Mouse (Mus musculus) left cerebral cortex, adult 9 months (tissue): ENCODE data around the gene Hyou1.
"Not testable (repeated sequence)": the region's sequence is repeated elsewhere in the genome, so short reads cannot be mapped to it uniquely, and the experiment has no call there.

Source experiments
- DNase-seq, 2 experiments: peaks; one replicate each; pipeline ENCODE4 v3.0.0; 2022; ENCODE audit warnings: low spot score in 2 of 2

Hyou1 gene

DNA sequence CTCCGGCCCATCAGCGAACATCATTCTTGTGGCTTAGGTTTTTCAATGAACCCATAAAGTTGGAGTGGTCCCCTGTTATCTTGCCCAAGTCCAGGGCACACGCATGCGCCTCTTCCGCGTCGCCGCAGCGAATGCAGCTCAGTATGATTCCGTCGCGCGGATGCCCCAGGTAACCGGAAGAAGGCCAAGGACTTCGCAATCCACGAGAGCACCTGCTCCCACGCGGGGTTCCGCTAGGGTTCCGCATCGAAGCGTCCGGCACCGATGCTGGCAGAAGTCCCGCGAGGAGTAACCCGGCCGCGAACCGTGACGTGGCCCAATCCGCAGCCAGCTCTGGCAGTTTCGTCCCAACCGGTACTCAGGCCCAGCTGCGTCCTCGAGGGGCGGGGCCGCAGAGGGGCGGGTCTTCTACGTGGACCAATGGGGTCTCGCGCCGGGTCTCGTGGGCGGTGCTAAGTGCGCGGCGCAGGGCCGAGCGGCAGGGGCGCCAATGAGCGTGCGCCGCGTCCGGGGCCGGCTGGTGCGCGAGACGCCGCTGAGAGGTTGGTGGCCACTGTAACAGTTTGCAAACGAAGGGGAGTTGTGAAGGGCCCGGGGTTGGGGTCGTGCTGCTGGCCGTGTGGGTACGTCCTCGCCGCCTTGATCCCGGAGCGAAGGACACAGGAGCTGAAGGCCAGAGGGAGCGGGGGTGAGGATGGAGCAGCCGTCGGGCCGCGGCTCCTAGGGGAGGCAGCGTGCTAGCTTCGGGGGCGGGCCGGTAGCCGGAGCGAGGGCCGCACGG is at the start of gene Hyou1:
Gene Hyou1 (plus strand): TSS at position 437 of the 781 bp plus-strand sequence.
- DNase-seq = peak; percentile 97 to 99

DNA sequence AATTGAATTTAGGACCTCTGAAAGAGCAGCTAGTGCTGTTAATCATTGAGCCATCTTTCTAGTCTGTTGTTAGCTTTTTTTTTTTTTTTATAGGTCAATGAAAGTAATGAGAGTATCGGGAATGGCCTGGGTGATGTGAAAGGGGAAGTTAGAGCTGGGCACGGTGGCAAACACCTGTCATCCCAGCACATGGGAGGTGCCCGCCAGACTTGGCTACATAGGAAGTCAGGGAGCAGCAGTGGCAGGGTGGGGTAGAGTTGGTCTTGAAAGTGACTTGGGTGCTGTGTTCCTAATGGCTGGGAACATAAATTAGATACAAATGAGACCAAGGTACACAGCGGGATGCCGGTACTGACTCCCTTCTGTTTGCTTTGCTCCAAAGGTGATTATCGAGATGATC is 48.6 kb upstream of the Hyou1 start:
- no peak for DNase-seq

DNA sequence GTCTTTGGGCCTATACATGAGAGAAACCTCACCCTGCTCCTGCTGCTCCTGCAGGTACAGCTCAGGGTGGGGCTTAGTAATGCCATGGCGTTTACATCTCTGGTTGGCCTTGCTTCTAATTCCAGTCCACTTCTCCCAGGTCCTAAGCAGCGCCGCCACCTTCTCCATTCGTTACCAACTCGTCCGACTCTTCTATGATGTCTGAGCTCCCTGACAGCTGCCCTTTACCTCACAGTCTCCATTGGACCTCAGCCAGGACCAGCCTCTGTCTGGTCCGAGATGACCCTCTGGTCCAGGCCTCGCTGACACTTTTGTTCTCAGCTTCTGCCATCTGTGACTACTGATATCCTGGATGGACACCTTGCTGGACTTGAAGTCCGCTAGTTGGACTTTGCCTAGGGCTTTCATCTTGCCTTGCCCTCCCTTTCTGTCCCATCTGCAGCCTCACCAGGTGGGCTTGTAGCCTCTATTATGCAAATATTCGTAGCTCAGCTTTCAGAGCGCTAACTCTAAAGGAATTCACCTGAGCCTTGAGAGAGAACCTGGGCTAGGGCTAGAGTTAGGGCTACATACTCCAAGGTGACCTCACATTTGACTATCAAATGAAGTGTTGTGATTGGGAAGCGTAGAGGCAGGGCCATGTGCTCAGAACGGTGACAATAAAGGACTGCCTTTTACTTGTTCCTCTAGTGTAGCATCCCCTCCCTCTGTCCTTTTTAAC is 46.2 kb upstream of the Hyou1 start:
- no peak for DNase-seq

DNA sequence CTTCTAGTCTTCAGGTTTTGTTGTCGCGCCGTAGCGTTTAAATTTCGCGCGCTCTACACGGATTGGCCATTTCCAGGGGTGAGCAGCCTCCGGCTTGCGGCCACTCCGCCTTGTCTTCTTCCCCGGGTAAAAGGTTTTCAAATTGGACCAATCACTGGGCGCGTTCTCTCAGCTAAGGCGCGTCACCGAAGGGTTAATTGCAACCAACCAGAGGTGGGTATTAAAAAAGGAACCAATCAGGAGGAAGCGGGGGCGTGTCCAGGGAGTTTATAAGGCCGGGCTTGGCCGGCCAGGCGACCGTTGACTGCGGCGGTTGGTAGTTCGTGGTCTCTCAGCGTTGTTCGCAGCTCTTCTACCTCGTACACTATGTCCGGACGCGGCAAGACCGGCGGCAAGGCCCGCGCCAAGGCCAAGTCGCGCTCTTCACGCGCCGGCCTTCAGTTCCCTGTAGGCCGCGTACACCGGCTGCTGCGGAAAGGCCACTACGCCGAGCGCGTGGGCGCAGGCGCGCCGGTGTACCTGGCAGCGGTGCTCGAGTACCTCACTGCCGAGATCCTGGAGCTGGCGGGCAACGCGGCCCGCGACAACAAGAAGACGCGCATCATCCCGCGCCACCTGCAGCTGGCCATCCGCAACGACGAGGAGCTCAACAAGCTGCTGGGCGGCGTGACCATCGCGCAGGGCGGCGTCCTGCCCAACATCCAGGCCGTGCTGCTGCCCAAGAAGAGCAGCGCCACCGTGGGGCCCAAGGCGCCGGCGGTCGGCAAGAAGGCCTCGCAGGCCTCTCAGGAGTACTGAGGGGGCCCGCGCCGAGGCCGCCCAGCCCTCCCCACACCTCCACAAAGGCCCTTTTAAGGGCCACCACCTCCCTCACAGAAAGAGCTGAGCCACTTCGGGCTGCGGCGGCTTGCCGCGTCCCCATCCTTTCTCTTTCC is 44.6 kb upstream of the Hyou1 start, which contains the start of gene H2afx:
Gene H2afx (plus strand): TSS at position 299 of the 935 bp plus-strand sequence.
- peak; percentile 99 to 100 for DNase-seq

GRCm38 (mm10) chr9:44335331-44336092 is 43.8 kb upstream of the Hyou1 start:
- no peak for DNase-seq

DNA sequence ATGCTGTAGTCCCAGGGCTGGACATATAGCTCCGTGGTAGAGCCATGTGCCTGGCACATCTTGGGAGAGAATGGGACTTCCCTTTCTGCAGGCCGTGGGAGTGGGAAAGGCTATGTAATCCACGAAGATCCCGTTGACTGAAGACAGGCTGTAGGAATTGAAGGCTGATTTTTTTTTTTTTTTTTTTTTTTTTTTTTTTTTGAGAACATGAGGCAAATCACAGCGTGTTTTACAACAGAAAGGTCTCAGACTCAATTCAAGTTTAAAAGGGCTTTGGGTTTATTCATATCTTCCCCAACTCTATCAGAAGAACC is 43.2 kb upstream of the Hyou1 start:
- no peak for DNase-seq

- DNase-seq = not testable (repeated sequence)
These were observed 42.8 kb upstream of the Hyou1 start for GRCm38 (mm10) chr9:44336513-44336912.

DNA sequence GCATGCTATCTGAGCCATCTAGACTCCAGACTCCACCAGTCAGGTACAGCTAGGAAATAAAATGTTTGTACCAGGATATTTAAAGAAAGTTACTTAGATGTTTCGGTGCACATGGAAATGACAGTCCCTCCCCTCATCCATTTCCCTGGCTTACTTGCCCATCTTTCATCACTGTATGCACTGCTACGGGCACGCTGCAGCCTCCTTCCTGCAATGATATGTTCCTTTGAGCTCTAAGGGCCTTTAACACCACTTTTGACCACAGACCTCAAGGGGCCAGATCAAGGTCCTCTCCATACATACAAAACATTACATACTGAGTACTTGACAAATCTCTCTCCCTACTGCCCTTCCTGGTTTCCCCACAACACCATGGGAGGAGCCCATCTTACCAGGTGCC is 42.3 kb upstream of the Hyou1 start:
- no peak for DNase-seq

DNA sequence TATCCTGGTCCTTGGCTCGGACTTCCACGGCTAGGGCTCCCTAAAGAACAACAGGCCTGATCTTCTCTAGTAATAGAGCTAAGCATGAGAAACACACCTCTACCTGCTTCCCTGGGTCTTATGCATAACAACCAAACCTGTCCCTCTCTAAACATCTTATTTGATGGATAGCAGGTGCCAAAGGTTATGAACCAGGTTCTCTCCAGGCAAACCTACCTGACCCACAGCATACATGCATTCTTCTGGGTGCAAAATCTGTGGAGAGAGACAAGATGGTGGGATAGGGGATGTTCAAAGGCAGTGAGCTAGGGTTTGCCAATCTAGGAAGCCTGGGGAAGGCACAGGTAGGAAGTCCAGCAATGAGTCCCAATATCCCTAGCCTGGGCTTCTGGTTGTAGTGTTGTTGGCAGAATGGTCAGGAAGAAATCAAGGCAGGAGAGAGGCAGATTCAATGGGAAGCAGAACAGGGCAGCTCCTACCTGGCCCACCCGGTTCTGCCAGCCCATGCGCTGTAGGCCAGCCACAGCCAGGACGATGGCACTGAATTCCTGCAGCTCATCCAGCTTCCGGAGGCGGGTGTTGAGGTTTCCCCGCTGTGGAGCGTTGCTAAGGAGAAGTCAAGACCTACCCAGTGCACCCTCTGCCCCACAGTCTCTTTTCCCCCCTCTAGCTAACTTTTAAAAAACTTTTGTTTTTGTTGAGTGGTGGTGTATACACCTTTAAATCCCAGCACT is 41.7 kb upstream of the Hyou1 start:
- DNase-seq = no peak

DNA sequence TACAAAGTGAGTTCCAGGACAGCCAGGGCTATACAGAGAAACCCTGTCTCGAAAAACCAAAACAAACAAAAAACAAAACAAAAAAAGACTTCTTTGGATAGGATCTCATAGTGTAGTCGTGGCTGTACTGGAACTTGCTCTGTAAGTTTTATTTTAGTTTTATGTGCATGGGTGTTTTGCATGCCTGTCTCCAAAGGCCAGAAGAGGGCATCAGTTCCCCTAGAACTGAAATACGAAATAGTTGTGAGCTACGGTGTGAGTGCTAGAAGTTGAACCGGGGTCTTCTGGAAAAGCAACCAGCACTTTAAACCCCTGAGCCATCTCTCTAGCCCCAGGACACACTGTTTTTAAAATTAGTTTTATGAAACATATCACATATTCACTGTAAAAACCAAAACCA is 40.7 kb upstream of the Hyou1 start:
- DNase-seq = no peak

DNA sequence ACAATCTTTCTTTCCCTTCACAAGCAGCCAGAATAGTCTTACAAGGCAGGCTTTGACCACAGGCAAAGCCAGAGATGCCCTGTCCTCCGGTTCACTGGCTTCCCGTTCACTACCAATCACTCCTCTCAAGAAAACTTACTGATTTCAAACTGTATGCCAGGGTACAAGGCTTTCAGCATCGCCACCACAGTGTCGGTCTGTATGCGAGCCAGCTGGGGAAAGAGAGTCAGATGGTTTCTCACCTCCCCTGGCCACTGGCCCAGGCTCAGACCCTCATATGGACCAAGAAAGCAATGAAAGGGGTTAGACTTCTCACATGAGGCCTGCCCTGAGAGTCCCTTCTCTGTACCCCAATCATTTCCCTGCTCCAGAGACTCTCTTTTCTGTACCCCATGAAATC is 37.8 kb upstream of the Hyou1 start:
- no peak for DNase-seq

- DNase-seq = no peak
These were observed 37.1 kb upstream of the Hyou1 start for GRCm38 (mm10) chr9:44342173-44342572.

DNA sequence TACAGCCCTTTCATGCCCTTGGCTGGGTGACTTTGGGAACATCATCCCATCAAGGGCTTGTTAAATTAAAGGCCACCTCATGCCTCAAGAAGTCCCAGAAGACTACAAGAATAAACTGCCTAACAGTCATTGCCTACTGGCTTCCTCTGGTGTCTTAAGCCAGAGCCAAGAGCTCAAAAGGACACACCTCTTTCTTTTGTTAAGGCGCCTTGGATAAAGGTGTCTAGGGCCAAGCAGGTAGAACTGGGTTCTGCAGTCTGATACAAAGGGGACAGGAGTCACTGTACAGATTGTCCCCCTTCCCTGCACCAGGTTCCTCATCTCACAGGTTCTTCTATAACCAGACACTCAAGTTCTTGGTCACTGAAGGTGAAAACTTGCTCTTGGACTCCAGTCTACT is 36.7 kb upstream of the Hyou1 start:
- no peak for DNase-seq

DNA sequence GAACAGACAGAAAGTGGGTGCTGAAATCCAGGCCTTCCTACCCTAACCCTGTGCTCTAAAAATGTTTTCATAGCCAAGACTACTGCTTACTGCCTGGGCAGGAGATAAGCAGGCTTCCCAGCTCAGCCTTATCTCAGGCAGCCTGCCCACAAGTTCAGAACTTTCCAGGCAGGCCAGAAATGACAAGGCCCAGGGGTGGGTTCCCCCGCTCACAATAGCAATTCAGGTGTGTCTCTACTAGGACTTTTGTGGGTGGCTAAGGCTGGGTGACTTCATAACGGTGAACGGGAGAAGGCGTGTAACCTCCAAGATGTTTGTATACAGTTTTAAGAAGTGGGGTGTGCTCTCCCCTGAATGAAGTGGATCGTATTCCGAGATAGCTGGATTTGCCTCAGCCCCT is 36.0 kb upstream of the Hyou1 start:
- DNase-seq = no peak

DNA sequence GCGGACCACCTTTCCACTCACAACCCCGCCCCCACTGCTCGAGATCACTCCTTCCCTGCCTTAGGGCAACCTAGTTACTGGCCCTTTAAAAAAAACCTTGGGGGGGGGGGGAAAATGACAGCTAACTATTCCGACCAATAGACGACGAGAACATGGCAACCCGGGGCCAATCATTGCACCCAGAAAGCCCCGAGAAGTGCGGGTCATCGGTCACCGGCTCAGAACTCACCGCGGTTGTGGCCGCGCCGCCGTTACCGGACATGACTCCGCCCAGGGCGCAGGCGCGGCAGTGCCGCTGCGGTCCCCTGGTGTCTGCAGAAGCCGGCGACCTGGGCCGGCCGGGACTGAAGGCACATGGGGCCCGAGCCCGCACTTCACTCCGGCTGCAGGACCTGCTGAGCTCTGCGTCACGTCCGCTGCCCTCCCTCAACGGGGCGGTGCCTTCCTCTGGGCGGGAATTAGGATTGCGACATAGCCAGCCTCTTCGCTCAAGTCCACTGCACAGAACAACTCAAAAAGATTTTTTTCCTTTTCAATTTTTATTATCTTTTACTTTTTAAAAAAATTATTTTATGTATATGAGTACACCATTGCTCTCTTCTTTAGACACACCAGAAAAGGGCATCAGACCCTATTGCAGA is 35.4 kb upstream of the Hyou1 start, which contains the start of gene Hmbs:
Gene Hmbs (minus strand): TSS at position 448 of the 641 bp plus-strand sequence.
- DNase-seq = peak; percentile 75 to 87

DNA sequence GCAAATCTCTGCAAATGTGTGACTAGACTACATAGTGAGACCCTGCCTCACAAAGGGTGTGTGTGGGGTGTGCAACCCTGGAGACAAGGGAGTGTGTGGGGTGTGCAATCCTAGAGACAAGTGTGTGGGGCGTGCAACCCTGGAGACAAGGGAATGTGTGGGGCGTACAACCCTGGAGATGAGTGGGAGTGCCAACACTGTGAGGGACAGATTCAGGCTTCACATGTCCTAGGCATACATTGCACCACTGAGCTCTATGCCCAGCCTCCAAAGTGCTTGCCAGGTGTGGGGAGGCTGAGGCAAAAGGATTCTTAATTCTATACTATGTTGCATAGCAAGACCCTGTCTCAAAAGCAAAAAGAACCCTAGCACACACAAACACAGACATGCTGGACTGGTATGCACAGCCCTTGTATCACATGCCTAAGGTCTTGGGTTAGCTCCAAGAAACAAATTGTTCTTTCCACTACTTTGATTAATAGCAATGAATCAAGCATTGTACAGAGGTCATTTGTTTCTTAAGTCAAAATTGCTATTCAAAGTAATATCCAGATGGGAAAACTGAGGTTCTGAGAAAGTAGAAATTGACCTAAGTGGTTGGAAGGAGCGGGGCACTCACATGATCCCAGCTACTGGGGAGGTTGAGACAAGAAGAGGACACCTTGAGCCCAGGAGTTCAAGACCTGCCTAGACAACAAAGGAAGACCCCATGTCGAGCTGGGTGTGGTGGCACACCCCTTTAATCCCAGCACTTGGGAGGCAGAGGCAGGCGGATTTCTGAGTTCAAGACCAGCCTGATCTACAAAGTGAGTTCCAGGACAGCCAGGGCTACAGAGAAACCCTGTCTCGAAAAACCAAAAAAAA is 33.5 kb upstream of the Hyou1 start:
- no peak for DNase-seq

GRCm38 (mm10) chr9:44347166-44347565 is 32.1 kb upstream of the Hyou1 start:
- DNase-seq = no peak

DNA sequence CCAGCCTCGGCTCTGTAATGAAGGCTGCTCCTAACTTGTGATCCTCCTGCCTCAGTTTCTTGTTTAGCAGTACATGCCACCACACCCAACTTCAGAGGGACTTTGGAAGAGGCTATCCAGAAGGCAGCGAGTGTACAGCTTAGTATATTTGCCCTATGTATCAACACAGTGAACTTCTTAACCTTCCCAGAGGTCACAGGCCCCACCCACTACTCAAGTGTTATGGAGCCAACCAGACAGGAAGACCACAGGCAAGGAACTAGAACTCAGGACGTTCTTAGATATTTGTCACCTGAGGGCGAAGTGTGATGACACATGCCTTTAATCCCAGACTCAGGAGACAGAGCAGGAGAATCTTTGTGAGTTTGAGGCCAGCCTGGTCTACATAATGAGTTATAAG is 31.7 kb upstream of the Hyou1 start:
- DNase-seq = no peak

- no peak for DNase-seq
These were observed 30.7 kb upstream of the Hyou1 start for GRCm38 (mm10) chr9:44348546-44348945.
